Mouse (Mus musculus): ENCODE results near the gene Lzic. TPM values are rescaled to one million over a fixed set of nuclear protein-coding genes. Genes with fewer than 3 reads are reported as not detected.

The Lzic gene
- total and polyA plus RNA-seq, 2 experiments = 5.3 to 5.7 TPM

DNA sequence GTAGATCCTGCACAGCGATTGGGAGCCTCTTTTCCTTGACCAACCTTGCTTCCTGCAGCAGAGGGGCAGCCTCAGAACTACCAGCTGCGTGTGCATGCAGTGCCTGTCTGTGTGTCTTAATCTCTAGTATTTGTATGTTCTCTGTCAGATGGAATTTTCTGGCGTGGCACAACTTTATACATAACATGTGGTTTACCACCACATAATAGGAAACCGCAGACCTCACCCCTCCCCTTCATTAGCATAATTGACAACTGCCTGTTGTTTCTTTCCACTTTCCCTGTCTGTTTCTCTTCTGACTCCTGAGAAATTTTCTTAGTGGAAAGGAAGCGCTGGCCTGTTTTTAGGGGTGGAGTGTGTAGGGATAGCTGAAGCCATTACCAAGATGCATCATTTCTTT lies 56.9 kb downstream of the Lzic start:
- H3K36me3 ChIP-seq (ENCODE audit: control insufficient read depth, insufficient read depth, low read length) = no peaks in the 10 kb centered on the region
- 82% methylated on average over 5 of the region's 5 CpGs for WGBS

DNA sequence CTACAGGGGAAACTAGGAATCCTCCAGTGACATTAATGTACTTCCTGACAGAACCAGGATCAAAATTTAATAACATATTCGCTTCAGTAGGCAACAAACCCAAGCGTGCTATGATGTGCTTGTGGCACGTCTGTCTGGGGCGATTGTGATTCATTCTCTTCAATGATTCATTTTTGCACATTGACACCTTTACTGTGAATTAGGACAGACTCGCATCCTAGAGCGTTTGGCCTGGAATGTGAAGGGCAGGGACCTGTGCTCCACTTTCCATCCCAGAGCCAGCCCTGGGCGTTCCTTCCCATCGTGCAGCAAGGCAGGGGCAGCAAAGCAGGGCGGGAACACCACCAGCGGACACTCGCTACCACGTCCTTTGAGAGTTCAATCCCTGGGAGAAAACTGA lies 57.4 kb downstream of the Lzic start:
- DNase-seq (ENCODE audit: extremely low read depth, low read depth, low spot score) = no peak
- no peak for TF ChIP-seq POLR2A (IDR thresholded peaks at IDR 0.05; ENCODE audit: extremely low read depth, insufficient read depth, low read length)
- TF ChIP-seq CTCF (IDR thresholded peaks at IDR 0.05; ENCODE audit: low read depth, low read length) = no peak
- WGBS = 91% methylated on average over 12 of the region's 12 CpGs

More for the DNA sequence above, 56.9 kb downstream of the Lzic start:
- Histone ChIP-seq H3K27me3 (ENCODE audit: control insufficient read depth, insufficient read depth, low read length) (no peaks in the 10 kb centered on the region), H3K27ac (replicated peaks; ENCODE audit: insufficient read depth, low read depth, low read length) (no peak overlapping the region), H3K9ac (ENCODE audit: low read depth, low read length) (no peak overlapping the region), H3K79me2 (ENCODE audit: control insufficient read depth, insufficient read depth, low read length) (no peaks in the 10 kb centered on the region), H3K4me1 (ENCODE audit: control insufficient read depth, insufficient read depth, low read length) (peaks cover 4% of the 10 kb centered on the region; the same call in 1 of the 2 replicates), H3K4me3 (ENCODE audit: insufficient read depth, low read depth, low read length) (no peak overlapping the region)
- no peak for DNase-seq (ENCODE audit: extremely low read depth, low read depth, low spot score)
- no peak for TF ChIP-seq CTCF (IDR thresholded peaks at IDR 0.05; ENCODE audit: low read depth, low read length)

DNA sequence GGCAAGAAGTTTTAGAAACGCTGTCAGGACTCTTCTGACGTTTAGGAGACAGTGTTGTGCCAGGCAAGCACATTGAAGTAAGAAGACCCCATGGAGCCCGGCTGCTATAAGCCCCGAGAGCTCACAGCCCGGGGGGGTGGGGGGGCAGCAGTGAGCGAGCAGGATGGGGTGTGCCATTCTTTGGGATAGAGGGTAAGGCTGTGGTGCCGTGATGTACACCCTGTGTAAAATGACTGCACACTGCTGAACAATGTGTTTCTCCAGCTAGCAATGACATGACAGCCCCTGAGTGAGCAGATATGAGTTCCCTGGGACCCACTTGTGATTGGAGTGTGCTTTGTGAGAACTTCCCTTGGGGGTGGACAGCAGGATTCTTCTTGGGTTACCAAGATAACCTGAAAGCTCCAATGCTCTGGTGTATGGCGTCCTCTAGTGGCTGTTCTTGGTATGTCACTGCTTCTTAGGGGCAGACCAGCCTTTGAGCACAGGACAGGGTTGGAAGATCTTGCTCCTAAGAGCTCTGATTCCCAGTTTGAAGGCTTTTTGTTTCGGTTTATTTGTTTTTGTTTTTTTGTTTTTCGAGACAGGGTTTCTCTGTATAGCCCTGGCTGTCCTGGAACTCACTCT lies 58.0 kb downstream of the Lzic start:
- H3K4me1 ChIP-seq (ENCODE audit: control insufficient read depth, insufficient read depth, low read length) = peaks cover 4% of the 10 kb centered on the region; the same call in 1 of the 2 replicates
- no peaks in the 10 kb centered on the region for H3K79me2 ChIP-seq (ENCODE audit: control insufficient read depth, insufficient read depth, low read length)
- H3K4me3 ChIP-seq (ENCODE audit: insufficient read depth, low read depth, low read length) = no peak overlapping the region
- H3K36me3 ChIP-seq (ENCODE audit: control insufficient read depth, insufficient read depth, low read length) = no peaks in the 10 kb centered on the region
- DNase-seq (ENCODE audit: extremely low read depth, low read depth, low spot score) = peak; percentile 59
- peak; percentile 79 for TF ChIP-seq CTCF (IDR thresholded peaks at IDR 0.05; ENCODE audit: low read depth, low read length)
- TF ChIP-seq POLR2A (IDR thresholded peaks at IDR 0.05; ENCODE audit: extremely low read depth, insufficient read depth, low read length) = no peak
- no peaks in the 10 kb centered on the region for H3K27me3 ChIP-seq (ENCODE audit: control insufficient read depth, insufficient read depth, low read length)
- no peak overlapping the region for H3K27ac ChIP-seq (replicated peaks; ENCODE audit: insufficient read depth, low read depth, low read length)
- WGBS = 60% methylated on average over 10 of the region's 10 CpGs
- H3K9ac ChIP-seq (ENCODE audit: low read depth, low read length) = no peak overlapping the region

More for the DNA sequence above, 57.4 kb downstream of the Lzic start:
- no peak overlapping the region for H3K9ac ChIP-seq (ENCODE audit: low read depth, low read length)
- peaks cover 4% of the 10 kb centered on the region; the same call in 1 of the 2 replicates for H3K4me1 ChIP-seq (ENCODE audit: control insufficient read depth, insufficient read depth, low read length)
- no peak overlapping the region for H3K27ac ChIP-seq (replicated peaks; ENCODE audit: insufficient read depth, low read depth, low read length)
- no peaks in the 10 kb centered on the region for H3K79me2 ChIP-seq (ENCODE audit: control insufficient read depth, insufficient read depth, low read length)
- H3K4me3 ChIP-seq (ENCODE audit: insufficient read depth, low read depth, low read length) = no peak overlapping the region
- H3K36me3 ChIP-seq (ENCODE audit: control insufficient read depth, insufficient read depth, low read length) = no peaks in the 10 kb centered on the region
- H3K27me3 ChIP-seq (ENCODE audit: control insufficient read depth, insufficient read depth, low read length) = no peaks in the 10 kb centered on the region

DNA sequence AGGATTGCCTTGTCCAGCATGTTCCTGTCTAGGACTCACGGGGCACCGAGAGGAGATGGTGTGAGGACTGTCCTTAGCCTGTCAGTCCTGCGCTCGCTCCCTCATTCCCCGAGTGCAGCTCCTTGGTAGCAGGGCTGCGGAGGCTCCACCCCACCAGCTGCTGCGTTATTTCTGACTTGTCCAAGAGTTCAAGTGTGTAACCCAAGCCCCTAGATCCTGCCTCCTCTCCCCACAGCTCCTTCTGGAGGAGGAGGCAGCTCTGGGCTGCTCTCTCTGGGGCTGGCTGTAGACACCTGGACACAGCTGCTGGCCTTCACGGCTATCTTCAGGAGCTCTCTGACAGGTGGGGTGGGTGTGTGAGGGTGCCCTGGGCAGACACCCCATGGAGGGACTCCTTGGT lies 59.9 kb downstream of the Lzic start:
- no peak for DNase-seq (ENCODE audit: extremely low read depth, low read depth, low spot score)
- H3K79me2 ChIP-seq (ENCODE audit: control insufficient read depth, insufficient read depth, low read length) = no peaks in the 10 kb centered on the region
- no peak overlapping the region for H3K4me3 ChIP-seq (ENCODE audit: insufficient read depth, low read depth, low read length)
- H3K27me3 ChIP-seq (ENCODE audit: control insufficient read depth, insufficient read depth, low read length) = no peaks in the 10 kb centered on the region
- H3K4me1 ChIP-seq (ENCODE audit: control insufficient read depth, insufficient read depth, low read length) = peaks cover 4% of the 10 kb centered on the region; the same call in 1 of the 2 replicates
- no peak overlapping the region for H3K27ac ChIP-seq (replicated peaks; ENCODE audit: insufficient read depth, low read depth, low read length)
- no peak for TF ChIP-seq POLR2A (IDR thresholded peaks at IDR 0.05; ENCODE audit: extremely low read depth, insufficient read depth, low read length)
- TF ChIP-seq CTCF (IDR thresholded peaks at IDR 0.05; ENCODE audit: low read depth, low read length) = no peak
- no peaks in the 10 kb centered on the region for H3K36me3 ChIP-seq (ENCODE audit: control insufficient read depth, insufficient read depth, low read length)
- no peak overlapping the region for H3K9ac ChIP-seq (ENCODE audit: low read depth, low read length)
- WGBS = 93% methylated on average over 8 of the region's 8 CpGs

Other genes with a start within 250 kb of the Lzic start
- 74.4 and 94.2 TPM in 2 replicates for gene Kif1b, start 177.5 kb upstream of the Lzic start, total RNA-seq (2014; rRNA removed)
- gene Kif1b, start 177.5 kb upstream of the Lzic start, polyA plus RNA-seq (2012; rRNA removed) = 38.4 and 41.2 TPM in 2 replicates
- gene Ube4b, start 58.5 kb upstream of the Lzic start, total RNA-seq (2014; rRNA removed) = 22.4 and 23.3 TPM in 2 replicates
- 28.2 and 30.0 TPM in 2 replicates for gene Ube4b, start 58.5 kb upstream of the Lzic start, polyA plus RNA-seq (2012; rRNA removed)
- gene Rbp7, start 30.3 kb upstream of the Lzic start, total RNA-seq (2014; rRNA removed) = not detected in 2 replicates
- not detected in 2 replicates for gene Rbp7, start 30.3 kb upstream of the Lzic start, polyA plus RNA-seq (2012; rRNA removed)
- gene Tmem274, start 7.9 kb upstream of the Lzic start, total RNA-seq (2014; rRNA removed) = not detected in 2 replicates
- gene Tmem274, start 7.9 kb upstream of the Lzic start, polyA plus RNA-seq (2012; rRNA removed) = not detected in 2 replicates
- gene Nmnat1, start within 50 bp of the Lzic start, total RNA-seq (2014; rRNA removed) = 12.8 and 14.4 TPM in 2 replicates
- gene Nmnat1, start within 50 bp of the Lzic start, polyA plus RNA-seq (2012; rRNA removed) = 17.4 and 19.8 TPM in 2 replicates
- 4.9 and 6.6 TPM in 2 replicates for gene Ctnnbip1, start 33.0 kb downstream of the Lzic start, total RNA-seq (2014; rRNA removed)
- 9.7 and 9.9 TPM in 2 replicates for gene Ctnnbip1, start 33.0 kb downstream of the Lzic start, polyA plus RNA-seq (2012; rRNA removed)
- 2.3 and 2.8 TPM in 2 replicates for gene Clstn1, start 101.2 kb downstream of the Lzic start, total RNA-seq (2014; rRNA removed)
- gene Clstn1, start 101.2 kb downstream of the Lzic start, polyA plus RNA-seq (2012; rRNA removed) = 1.4 and 1.5 TPM in 2 replicates
- 2.3 and 3.0 TPM in 2 replicates for gene Pik3cd, start 217.3 kb downstream of the Lzic start, total RNA-seq (2014; rRNA removed)
- gene Pik3cd, start 217.3 kb downstream of the Lzic start, polyA plus RNA-seq (2012; rRNA removed) = 1.6 and 2.2 TPM in 2 replicates

Measured in liver, adult 2 months (tissue).